Mouse (Mus musculus): ENCODE data around the gene Hmgb2. TPM values are rescaled to one million over a fixed set of nuclear protein-coding genes. Genes with fewer than 3 reads are reported as not detected.
A peak's percentile ranks its signal among the peaks of the same experiment; 100 is the strongest.

The Hmgb2 gene
- 284 and 384 TPM in 2 replicates for polyA plus RNA-seq (2016; fragmentation: Nextera tagmentation; extraction: Ambion mirVana)

GRCm38 (mm10) chr8:57511316-57512118, at the start of gene Hmgb2:
Gene Hmgb2 (plus strand): TSS chr8:57511907.
- H3K27ac ChIP-seq, result peak within 1 kb of the TSS; percentile 100
- H3K9me3 ChIP-seq, result no peaks in the 10 kb centered on the region
- H3K27me3 ChIP-seq (ENCODE audit: insufficient read depth, poor library complexity, severe bottlenecking), result no peaks in the 10 kb centered on the region
- H3K4me3 ChIP-seq, result peak within 1 kb of the TSS; percentile 94
- WGBS, result under 1% methylated on average over 63 of the region's 63 CpGs
- peaks cover 39% of the 10 kb centered on the region for H3K36me3 ChIP-seq
- H3K4me1 ChIP-seq, result peaks cover 13% of the 10 kb centered on the region; the same call in 1 of the 2 replicates
- peak; percentile 100 for DNase-seq (ENCODE audit: low spot score)

- no peak overlapping the region for H3K4me3 ChIP-seq
- WGBS, result 57% methylated on average over 1 of the region's 1 CpGs
Measured at GRCm38 (mm10) chr8:57462839-57463238, 48.9 kb upstream of the Hmgb2 start.

GRCm38 (mm10) chr8:57463757-57464156, 48.0 kb upstream of the Hmgb2 start:
- Histone ChIP-seq H3K9me3 (no peaks in the 10 kb centered on the region), H3K4me3 (no peak overlapping the region), H3K36me3 (no peaks in the 10 kb centered on the region), H3K27me3 (ENCODE audit: insufficient read depth, poor library complexity, severe bottlenecking) (no peaks in the 10 kb centered on the region), H3K4me1 (peaks cover 10% of the 10 kb centered on the region; the same call in 1 of the 2 replicates), H3K27ac (no peak overlapping the region)
- no peak for DNase-seq (ENCODE audit: low spot score)
- WGBS, result 88% methylated on average over 3 of the region's 3 CpGs

More at GRCm38 (mm10) chr8:57462839-57463238, 48.9 kb upstream of the Hmgb2 start:
- Histone ChIP-seq H3K27me3 (ENCODE audit: insufficient read depth, poor library complexity, severe bottlenecking) (no peaks in the 10 kb centered on the region), H3K4me1 (0 out of 2 replicates have a peak, but pooled peaks cover 3% of the 10 kb centered on the region), H3K27ac (no peak overlapping the region), H3K36me3 (no peaks in the 10 kb centered on the region), H3K9me3 (no peaks in the 10 kb centered on the region)
- no peak for DNase-seq (ENCODE audit: low spot score)

- Histone ChIP-seq H3K4me1 (peaks cover 14% of the 10 kb centered on the region; the same call in 1 of the 2 replicates), H3K4me3 (0 out of 2 replicates have a peak overlapping the region, but pooled peaks have one; percentile 8), H3K9me3 (no peaks in the 10 kb centered on the region), H3K36me3 (no peaks in the 10 kb centered on the region), H3K27me3 (ENCODE audit: insufficient read depth, poor library complexity, severe bottlenecking) (no peaks in the 10 kb centered on the region), H3K27ac (no peak overlapping the region)
- peak; percentile 91 for DNase-seq (ENCODE audit: low spot score)
- WGBS, result 15% methylated on average over 5 of the region's 5 CpGs
Measured at GRCm38 (mm10) chr8:57468624-57469023, 43.1 kb upstream of the Hmgb2 start.

GRCm38 (mm10) chr8:57470863-57471262, 40.8 kb upstream of the Hmgb2 start:
- Histone ChIP-seq H3K9me3 (no peaks in the 10 kb centered on the region), H3K27ac (no peak overlapping the region), H3K4me1 (peaks cover 12% of the 10 kb centered on the region; the same call in 1 of the 2 replicates), H3K27me3 (ENCODE audit: insufficient read depth, poor library complexity, severe bottlenecking) (no peaks in the 10 kb centered on the region), H3K4me3 (no peak overlapping the region), H3K36me3 (no peaks in the 10 kb centered on the region)
- WGBS, result 90% methylated on average over 5 of the region's 5 CpGs
- DNase-seq (ENCODE audit: low spot score), result no peak

GRCm38 (mm10) chr8:57473751-57474150, 38.0 kb upstream of the Hmgb2 start:
- Histone ChIP-seq H3K36me3 (no peaks in the 10 kb centered on the region), H3K9me3 (no peaks in the 10 kb centered on the region)
- 83% methylated on average over 6 of the region's 6 CpGs for WGBS

GRCm38 (mm10) chr8:57478406-57478805, 33.3 kb upstream of the Hmgb2 start:
- Histone ChIP-seq H3K4me1 (no peaks in the 10 kb centered on the region), H3K27me3 (ENCODE audit: insufficient read depth, poor library complexity, severe bottlenecking) (no peaks in the 10 kb centered on the region), H3K27ac (no peak overlapping the region), H3K4me3 (no peak overlapping the region), H3K9me3 (no peaks in the 10 kb centered on the region), H3K36me3 (peaks cover 20% of the 10 kb centered on the region)
- 71% methylated on average over 3 of the region's 3 CpGs for WGBS
- peak; percentile 7 for DNase-seq (ENCODE audit: low spot score)

More at GRCm38 (mm10) chr8:57473751-57474150, 38.0 kb upstream of the Hmgb2 start:
- no peak overlapping the region for H3K4me3 ChIP-seq
- DNase-seq (ENCODE audit: low spot score), result no peak
- H3K27me3 ChIP-seq (ENCODE audit: insufficient read depth, poor library complexity, severe bottlenecking), result no peaks in the 10 kb centered on the region
- no peak overlapping the region for H3K27ac ChIP-seq
- peaks cover 4% of the 10 kb centered on the region; the same call in 1 of the 2 replicates for H3K4me1 ChIP-seq

- H3K36me3 ChIP-seq, result peaks cover 30% of the 10 kb centered on the region
- H3K4me1 ChIP-seq, result no peaks in the 10 kb centered on the region
- no peaks in the 10 kb centered on the region for H3K27me3 ChIP-seq (ENCODE audit: insufficient read depth, poor library complexity, severe bottlenecking)
- 90% methylated on average over 8 of the region's 8 CpGs for WGBS
- H3K4me3 ChIP-seq, result no peak overlapping the region
- no peak overlapping the region for H3K27ac ChIP-seq
- no peaks in the 10 kb centered on the region for H3K9me3 ChIP-seq
- no peak for DNase-seq (ENCODE audit: low spot score)
Measured at GRCm38 (mm10) chr8:57479700-57480099, 32.0 kb upstream of the Hmgb2 start.

GRCm38 (mm10) chr8:57480606-57481005, 31.1 kb upstream of the Hmgb2 start:
- Histone ChIP-seq H3K27ac (no peak overlapping the region), H3K27me3 (ENCODE audit: insufficient read depth, poor library complexity, severe bottlenecking) (no peaks in the 10 kb centered on the region), H3K4me1 (peaks cover 4% of the 10 kb centered on the region; the same call in 1 of the 2 replicates), H3K9me3 (no peaks in the 10 kb centered on the region), H3K4me3 (no peak overlapping the region), H3K36me3 (peaks cover 32% of the 10 kb centered on the region)
- WGBS, result 84% methylated on average over 4 of the region's 4 CpGs
- DNase-seq (ENCODE audit: low spot score), result no peak

GRCm38 (mm10) chr8:57486491-57487440, 24.9 kb upstream of the Hmgb2 start:
- no peaks in the 10 kb centered on the region for H3K27me3 ChIP-seq (ENCODE audit: insufficient read depth, poor library complexity, severe bottlenecking)
- H3K27ac ChIP-seq, result peak overlapping the region; percentile 96
- H3K4me3 ChIP-seq, result peak overlapping the region; percentile 92
- H3K4me1 ChIP-seq, result peaks cover 16% of the 10 kb centered on the region; the same call in 1 of the 2 replicates
- no peaks in the 10 kb centered on the region for H3K9me3 ChIP-seq
- DNase-seq (ENCODE audit: low spot score), result peak; percentile 84
- H3K36me3 ChIP-seq, result peaks cover 24% of the 10 kb centered on the region
- WGBS, result under 1% methylated on average over 54 of the region's 54 CpGs

GRCm38 (mm10) chr8:57487441-57488155, 24.1 kb upstream of the Hmgb2 start, which contains the start of gene Sap30:
Gene Sap30 (minus strand): TSS chr8:57487860.
- DNase-seq (ENCODE audit: low spot score), result peak; percentile 99
- Histone ChIP-seq H3K4me3 (peak within 1 kb of the TSS; percentile 92), H3K36me3 (peaks cover 16% of the 10 kb centered on the region), H3K27me3 (ENCODE audit: insufficient read depth, poor library complexity, severe bottlenecking) (no peaks in the 10 kb centered on the region), H3K9me3 (no peaks in the 10 kb centered on the region), H3K4me1 (peaks cover 16% of the 10 kb centered on the region; the same call in 1 of the 2 replicates), H3K27ac (peak within 1 kb of the TSS; percentile 96)
- WGBS, result under 1% methylated on average over 66 of the region's 66 CpGs

- Histone ChIP-seq H3K27ac (peak overlapping the region; percentile 96), H3K27me3 (ENCODE audit: insufficient read depth, poor library complexity, severe bottlenecking) (no peaks in the 10 kb centered on the region), H3K4me3 (peak overlapping the region; percentile 92), H3K36me3 (peaks cover 13% of the 10 kb centered on the region; the same call in 1 of the 2 replicates), H3K9me3 (no peaks in the 10 kb centered on the region), H3K4me1 (peaks cover 16% of the 10 kb centered on the region; the same call in 1 of the 2 replicates)
- WGBS, result under 1% methylated on average over 25 of the region's 25 CpGs
- DNase-seq (ENCODE audit: low spot score), result peak; percentile 94
Measured at GRCm38 (mm10) chr8:57488312-57488765, 23.4 kb upstream of the Hmgb2 start.
